8 mouse cellular contexts compared by ENCODE assay signal in the genomic region with DNA sequence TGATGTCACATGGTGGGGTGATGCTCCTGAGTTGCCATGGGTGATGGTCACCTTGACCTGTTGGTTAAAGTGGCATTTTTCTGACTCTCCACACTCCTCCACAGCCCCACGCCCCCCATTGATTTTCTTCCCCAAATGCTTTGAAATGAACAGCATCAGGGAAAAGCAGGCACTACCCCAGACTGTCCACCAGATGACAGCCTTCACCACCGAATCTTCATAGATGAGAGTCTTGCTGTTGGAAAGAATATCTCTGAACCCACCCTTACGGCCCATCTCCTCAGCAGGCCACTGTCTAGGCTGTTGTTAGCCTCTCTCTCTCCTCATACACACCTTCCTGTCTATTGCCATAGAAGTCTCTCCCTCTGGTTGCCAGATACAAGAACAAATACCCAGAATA.
A peak's percentile ranks its signal among the peaks of the same experiment; 100 is the strongest.
DNase-seq lines count a peak whose midpoint lies in the region.

No protein-coding gene starts in this region.

- peak; percentile 46 to 61 for DNase-seq in cerebellum, postnatal 4 days (ENCODE audit: low spot score in 2 of 2)
- no peak for DNase-seq in cerebellum, adult 11 months
- DNase-seq in left cerebral cortex, postnatal 4 days: peak; percentile 52
- no peak for DNase-seq in left cerebral cortex, adult 8-10 months (ENCODE audit: low spot score in 2 of 2)
- DNase-seq in MEL-GATA-1-ER (ENCODE audit: extremely low read depth, low read depth): peak; percentile 27
- peak; percentile 34 for DNase-seq in embryo, embryonic 9.5 days (ENCODE audit: extremely low spot score)
- peak; percentile 73 for DNase-seq in lung, postnatal 10 days
- DNase-seq in spleen, adult 18-20 months: no peak

- intact Hi-C loops in left cerebral cortex, postnatal 4 days (cut with DNase I): loop anchor here (10.0 kb wide), 1 partner anchor 1331 kb away; no protein-coding TSS in a partner anchor

Comparison
In these comparisons a context has a peak if more than half of its experiments do, and no peak if none do; other contexts are left out.
1. DNase-seq: peak in cerebellum, postnatal 4 days (2 of 2), left cerebral cortex, postnatal 4 days (single experiment), MEL-GATA-1-ER (single experiment), embryo, embryonic 9.5 days (single experiment) and lung, postnatal 10 days (single experiment); none in cerebellum, adult 11 months (single experiment), left cerebral cortex, adult 8-10 months (0 of 2) and spleen, adult 18-20 months (0 of 2).